Mouse (Mus musculus) bone marrow macrophage, adult 2 months (primary cell): Measurements from ENCODE around the gene Olfr1030. TPM values are rescaled to one million over a fixed set of nuclear protein-coding genes. Genes with fewer than 3 reads are reported as not detected.
A peak's percentile ranks its signal among the peaks of the same experiment; 100 is the strongest.
"Not testable (repeated sequence)": the region's sequence is repeated elsewhere in the genome, so short reads cannot be mapped to it uniquely, and the experiment has no call there.

Experiments
- H3K27ac ChIP-seq: 2 replicates; pipeline ENCODE4 v1.5.1; 2012; ENCODE audit warnings: low read depth, low read length; ENCODE audit not compliant: insufficient read depth
- H3K4me1 ChIP-seq: 2 replicates; pipeline ENCODE4 v1.6.1; 2012; ENCODE audit warnings: low read length; ENCODE audit not compliant: control insufficient read depth, insufficient read depth
- H3K4me3 ChIP-seq: 2 replicates; pipeline ENCODE4 v1.5.1; 2012; ENCODE audit warnings: mild to moderate bottlenecking, low read length, moderate library complexity; ENCODE audit not compliant: insufficient read depth
- CTCF ChIP-seq: IDR thresholded peaks from 2 replicates; pipeline ENCODE4 v1.5.1; 2012; ENCODE audit warnings: low read depth, mild to moderate bottlenecking, low read length, moderate library complexity
- POLR2A ChIP-seq: IDR thresholded peaks from 2 replicates; pipeline ENCODE4 v1.6.1; 2012; ENCODE audit warnings: mild to moderate bottlenecking, low read depth, low read length, borderline replicate concordance
- polyA plus RNA-seq: library from polyadenylated mRNA; stranded (reverse); fragments of >200 nt; gene quantifications from 2 replicates; pipeline ENCODE4 v1.2.4, GENCODE M21; 2012; ENCODE audit not compliant: missing spikeins, insufficient read depth, insufficient read length

The Olfr1030 gene
- polyA plus RNA-seq: 0.24 TPM in 1 of 2 replicates, not detected in the other

- no peak for TF ChIP-seq CTCF
- TF ChIP-seq POLR2A: no peak
- Histone ChIP-seq H3K27ac (no peak within 1 kb of the TSS), H3K4me3 (no peak within 1 kb of the TSS), H3K4me1 (no peaks in the 10 kb centered on the region)
Observed at GRCm38 (mm10) chr2:85978976-85979375, at the start of gene Olfr1030. Gene Olfr1030, plus strand, starts transcription at chr2:85979276.

DNA sequence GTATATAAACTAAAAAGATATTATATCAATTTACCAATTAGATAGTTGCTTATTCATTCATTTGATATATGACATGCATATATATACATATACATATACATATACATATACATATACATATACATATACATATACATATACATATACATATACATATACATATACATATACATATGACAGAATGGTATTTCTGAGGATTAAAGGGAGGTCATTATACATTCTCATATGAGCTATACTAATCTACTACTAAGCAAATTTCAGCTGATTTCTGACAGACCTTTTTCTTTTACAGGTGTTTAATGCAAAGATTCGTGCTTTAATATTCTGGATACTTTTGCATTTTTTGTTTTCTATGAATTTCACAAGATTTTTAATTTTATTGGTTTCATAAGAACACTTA lies 28.9 kb upstream of the Olfr1030 start, which contains the start of gene Olfr1028:
TSS of gene Olfr1028 (plus strand) at position 301 of the 400 bp plus-strand sequence.
- no peak for TF ChIP-seq CTCF
- TF ChIP-seq POLR2A: no peak
- Histone ChIP-seq H3K4me1 (no peaks in the 10 kb centered on the region), H3K4me3 (no peak within 1 kb of the TSS), H3K27ac (no peak within 1 kb of the TSS)

- Histone ChIP-seq H3K27ac (no peak within 1 kb of the TSS), H3K4me3 (no peak within 1 kb of the TSS), H3K4me1 (no peaks in the 10 kb centered on the region)
- no peak for TF ChIP-seq POLR2A
- TF ChIP-seq CTCF: no peak
Observed at GRCm38 (mm10) chr2:85973595-85973994, 5.5 kb upstream of the Olfr1030 start, which contains the start of gene Olfr1029. Gene Olfr1029, plus strand, starts transcription at chr2:85973895.

DNA sequence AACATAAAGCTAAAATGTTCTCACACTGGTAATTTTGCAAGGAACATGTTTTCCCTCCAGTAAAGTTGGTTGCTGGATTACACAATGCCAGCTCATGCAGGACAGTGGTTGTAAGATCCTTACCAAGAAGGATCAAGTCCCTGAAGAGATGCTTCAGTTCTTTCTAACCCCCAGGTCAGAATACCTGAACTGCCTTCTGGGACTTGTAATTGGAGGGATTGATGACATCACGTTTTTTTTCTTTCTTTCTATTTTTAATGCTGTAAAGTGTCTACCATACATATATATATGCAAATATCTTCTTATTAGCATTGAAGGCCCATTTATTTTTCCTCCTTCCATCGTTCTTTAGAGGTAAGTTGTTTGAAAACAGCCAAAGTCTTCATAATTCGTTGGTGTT lies 10.9 kb downstream of the Olfr1030 start, which contains the start of gene Olfr1031:
TSS of gene Olfr1031 (plus strand) at position 301 of the 400 bp plus-strand sequence.
- TF ChIP-seq CTCF (no peak), POLR2A (no peak)
- Histone ChIP-seq H3K27ac (no peak within 1 kb of the TSS), H3K4me1 (no peaks in the 10 kb centered on the region), H3K4me3 (no peak within 1 kb of the TSS)

- TF ChIP-seq CTCF: no peak
- no peak for TF ChIP-seq POLR2A
- H3K27ac ChIP-seq: no peak within 1 kb of the TSS
- H3K4me1 ChIP-seq: no peaks in the 10 kb centered on the region
- H3K4me3 ChIP-seq: no peak within 1 kb of the TSS
Observed at GRCm38 (mm10) chr2:86005240-86005639, 26.2 kb downstream of the Olfr1030 start, which contains the start of gene Olfr1032. Gene Olfr1032, plus strand, starts transcription at chr2:86005540.

GRCm38 (mm10) chr2:86020406-86020805 lies 41.3 kb downstream of the Olfr1030 start, which contains the start of gene Olfr1033:
Gene Olfr1033, plus strand, starts transcription at chr2:86020633.
- peak within 1 kb of the TSS; percentile 31; the same call in 1 of the 2 replicates for H3K4me3 ChIP-seq
- H3K4me1 ChIP-seq, H3K27ac ChIP-seq: not testable (repeated sequence)

DNA sequence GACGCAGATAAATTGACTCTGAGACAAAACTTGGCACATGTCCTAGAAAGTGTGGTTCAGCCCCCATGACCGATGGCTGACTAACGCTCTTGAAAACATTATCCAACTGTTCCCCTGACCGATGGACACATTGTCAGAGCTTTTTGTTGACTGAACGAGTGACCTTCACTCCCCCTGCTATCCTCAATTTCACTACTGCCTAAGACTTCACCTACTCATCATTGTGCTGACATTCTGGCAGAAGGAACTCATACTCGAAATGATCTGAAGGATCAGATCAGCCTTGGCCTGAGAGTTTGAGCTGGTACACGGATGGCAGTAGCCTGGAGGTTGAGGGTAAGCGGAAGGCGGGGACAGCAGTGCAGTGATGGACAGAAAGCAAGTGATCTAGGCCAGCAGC lies 42.4 kb downstream of the Olfr1030 start:
- H3K4me3 ChIP-seq, H3K4me1 ChIP-seq, H3K27ac ChIP-seq: not testable (repeated sequence)

Other genes starting within 250 kb of the Olfr1030 start
- gene Olfr1012, start 216.5 kb upstream of the Olfr1030 start, polyA plus RNA-seq: not detected in 2 replicates
- gene Olfr1013, start 212.2 kb upstream of the Olfr1030 start, polyA plus RNA-seq: not detected in 2 replicates
- not detected in 2 replicates for gene Olfr1014, start 206.6 kb upstream of the Olfr1030 start, polyA plus RNA-seq
- not detected in 2 replicates for gene Olfr1015, start 197.3 kb upstream of the Olfr1030 start, polyA plus RNA-seq
- not detected in 2 replicates for gene Olfr1016, start 176.7 kb upstream of the Olfr1030 start, polyA plus RNA-seq
- not detected in 2 replicates for gene Olfr1018, start 160.8 kb upstream of the Olfr1030 start, polyA plus RNA-seq
- not detected in 2 replicates for gene Olfr1019, start 133.8 kb upstream of the Olfr1030 start, polyA plus RNA-seq
- gene Olfr1020, start 132.2 kb upstream of the Olfr1030 start, polyA plus RNA-seq: not detected in 2 replicates
- gene Olfr1022, start 110.7 kb upstream of the Olfr1030 start, polyA plus RNA-seq: not detected in 2 replicates
- not detected in 2 replicates for gene Olfr1023, start 93.6 kb upstream of the Olfr1030 start, polyA plus RNA-seq
- not detected in 2 replicates for gene Olfr1024, start 74.2 kb upstream of the Olfr1030 start, polyA plus RNA-seq
- not detected in 2 replicates for gene Olfr1025-ps1, start 64.1 kb upstream of the Olfr1030 start, polyA plus RNA-seq
- gene Olfr1026, start 57.7 kb upstream of the Olfr1030 start, polyA plus RNA-seq: not detected in 2 replicates
- gene Olfr1028, start 28.8 kb upstream of the Olfr1030 start, polyA plus RNA-seq: not detected in 2 replicates
- not detected in 2 replicates for gene Olfr1029, start 5.4 kb upstream of the Olfr1030 start, polyA plus RNA-seq
- not detected in 2 replicates for gene Olfr1031, start 11.0 kb downstream of the Olfr1030 start, polyA plus RNA-seq
- not detected in 2 replicates for gene Olfr1032, start 26.3 kb downstream of the Olfr1030 start, polyA plus RNA-seq
- gene Olfr1033, start 41.4 kb downstream of the Olfr1030 start, polyA plus RNA-seq: not detected in 2 replicates
- not detected in 2 replicates for gene Olfr1034, start 66.6 kb downstream of the Olfr1030 start, polyA plus RNA-seq
- not detected in 2 replicates for gene Olfr1036, start 94.7 kb downstream of the Olfr1030 start, polyA plus RNA-seq
- gene Olfr1037, start 108.1 kb downstream of the Olfr1030 start, polyA plus RNA-seq: not detected in 2 replicates
- gene Olfr1039, start 156.7 kb downstream of the Olfr1030 start, polyA plus RNA-seq: not detected in 2 replicates
- not detected in 2 replicates for gene Olfr1040, start 167.5 kb downstream of the Olfr1030 start, polyA plus RNA-seq
- 0.16 TPM in 1 of 2 replicates, not detected in the other for gene Olfr1042, start 182.6 kb downstream of the Olfr1030 start, polyA plus RNA-seq
- not detected in 2 replicates for gene Olfr1043, start 188.2 kb downstream of the Olfr1030 start, polyA plus RNA-seq
- not detected in 2 replicates for gene Olfr1044, start 198.5 kb downstream of the Olfr1030 start, polyA plus RNA-seq
- not detected in 2 replicates for gene Olfr52, start 206.4 kb downstream of the Olfr1030 start, polyA plus RNA-seq
- not detected in 2 replicates for gene Olfr1045, start 223.7 kb downstream of the Olfr1030 start, polyA plus RNA-seq
- gene Olfr1046, start 240.0 kb downstream of the Olfr1030 start, polyA plus RNA-seq: not detected in 2 replicates